In genomic region chr8:122343758-122344157, GRCm38 (mm10) we compare ENCODE assay signal across 7 mouse cellular contexts. TPM values are rescaled to one million over a fixed set of nuclear protein-coding genes. Genes with fewer than 3 reads are reported as not detected.
DNase-seq lines count a peak whose midpoint lies in the region; ATAC-seq and TF ChIP-seq lines count a peak whose summit lies in the region.

No protein-coding gene starts in this region.

- H3K27ac ChIP-seq in CH12.LX (ENCODE audit: insufficient read depth, low read depth), result no peak overlapping the region
- no peak overlapping the region for H3K27ac ChIP-seq in embryonic fibroblast, embryonic 13.5 days (ENCODE audit: insufficient read depth, low read length)
- no peak overlapping the region for H3K27ac ChIP-seq in hindbrain, embryonic 14.5 days
- peak overlapping the region; percentile 24; the same call in 1 of the 2 replicates for H3K27ac ChIP-seq in liver, embryonic 14.5 days
- no peak overlapping the region for H3K27ac ChIP-seq in stomach, embryonic 16.5 days (ENCODE audit: low read length)

- no peak overlapping the region for H3K9ac ChIP-seq in CH12.LX (ENCODE audit: insufficient read depth, low read depth)
- H3K9ac ChIP-seq in hindbrain, embryonic 14.5 days, result 0 out of 2 replicates have a peak overlapping the region, but pooled peaks have one; percentile 37
- H3K9ac ChIP-seq in liver, embryonic 14.5 days (replicated peaks), result peak overlapping the region; percentile 55
- peak overlapping the region; percentile 20 for H3K9ac ChIP-seq in stomach, embryonic 16.5 days (ENCODE audit: low read length)

- peaks cover 8 to 29% of the 10 kb centered on the region in 2 experiments for H3K4me1 ChIP-seq in CH12.LX (ENCODE audit: control insufficient read depth in 1 of 2, insufficient read depth in 2 of 2)
- peaks cover 17% of the 10 kb centered on the region for H3K4me1 ChIP-seq in embryonic fibroblast, embryonic 13.5 days (ENCODE audit: control insufficient read depth, insufficient read depth, low read length)
- peaks cover 20% of the 10 kb centered on the region for H3K4me1 ChIP-seq in hindbrain, embryonic 14.5 days (replicated peaks; ENCODE audit: control insufficient read depth, insufficient read depth, low read length)
- H3K4me1 ChIP-seq in liver, embryonic 14.5 days (replicated peaks; ENCODE audit: control insufficient read depth in 2 of 2, insufficient read depth in 2 of 2, low read length in 1 of 2), result peaks cover 38 to 54% of the 10 kb centered on the region in 2 experiments
- H3K4me1 ChIP-seq in stomach, embryonic 16.5 days (ENCODE audit: control insufficient read depth, insufficient read depth, low read length), result peaks cover 28% of the 10 kb centered on the region

- no peak overlapping the region for H3K4me3 ChIP-seq in C2C12 (ENCODE audit: insufficient read depth, poor library complexity, severe bottlenecking)
- peak overlapping the region in 1 of 3 experiments; percentile 25 for H3K4me3 ChIP-seq in CH12.LX (replicated peaks in 1 of 3; ENCODE audit: low read depth in 2 of 3, low read length in 2 of 3, poor library complexity in 1 of 3)
- H3K4me3 ChIP-seq in embryonic fibroblast, embryonic 13.5 days (ENCODE audit: insufficient read depth, low read length), result no peak overlapping the region
- H3K4me3 ChIP-seq in hindbrain, embryonic 14.5 days (replicated peaks; ENCODE audit: low read length), result 0 out of 2 replicates have a peak overlapping the region, but pooled peaks have one; percentile 1
- peak overlapping the region; percentile 26 to 41; a peak in 3 of 4 replicates for H3K4me3 ChIP-seq in liver, embryonic 14.5 days (ENCODE audit: insufficient read depth in 1 of 2, low read depth in 2 of 2, low read length in 2 of 2)
- peak overlapping the region; percentile 31 for H3K4me3 ChIP-seq in stomach, embryonic 16.5 days (replicated peaks; ENCODE audit: low read length)

- ATAC-seq in hindbrain, embryonic 14.5 days (ENCODE audit: low FRiP score), result no peak
- peak; percentile 47 for ATAC-seq in liver, embryonic 14.5 days (ENCODE audit: insufficient read depth)
- no peak for ATAC-seq in stomach, embryonic 16.5 days (ENCODE audit: insufficient read depth, low FRiP score)

- H3K79me3 ChIP-seq in C2C12 (ENCODE audit: low read depth), result no peaks in the 10 kb centered on the region

- 0% methylated on average over 14 of the region's 14 CpGs for WGBS in hindbrain, embryonic 14.5 days
- WGBS in liver, embryonic 14.5 days (ENCODE audit: insufficient replicate concordance), result under 1% methylated on average over 14 of the region's 14 CpGs
- WGBS in stomach, embryonic 16.5 days, result under 1% methylated on average over 14 of the region's 14 CpGs

- H3K36me3 ChIP-seq in C2C12 (ENCODE audit: control insufficient read depth, insufficient read depth), result no peaks in the 10 kb centered on the region
- peaks cover 0 to 10% of the 10 kb centered on the region in 2 experiments for H3K36me3 ChIP-seq in CH12.LX (replicated peaks in 1 of 2; ENCODE audit: control insufficient read depth in 1 of 2, insufficient read depth in 1 of 2, low read length in 1 of 2)
- no peaks in the 10 kb centered on the region for H3K36me3 ChIP-seq in hindbrain, embryonic 14.5 days (replicated peaks; ENCODE audit: control insufficient read depth, insufficient read depth)
- H3K36me3 ChIP-seq in liver, embryonic 14.5 days (replicated peaks; ENCODE audit: control insufficient read depth, insufficient read depth, low read depth), result peaks cover 4% of the 10 kb centered on the region
- no peaks in the 10 kb centered on the region for H3K36me3 ChIP-seq in stomach, embryonic 16.5 days (ENCODE audit: control insufficient read depth, insufficient read depth, low read length)

- no peak for TF ChIP-seq POLR2A in CH12.LX (IDR thresholded peaks at IDR 0.05; ENCODE audit: low read depth, low read length)
- TF ChIP-seq POLR2A in embryonic fibroblast, embryonic 13.5 days (IDR thresholded peaks at IDR 0.05; ENCODE audit: low read depth, low read length), result peak; percentile 51

- TF ChIP-seq EP300 in CH12.LX (IDR thresholded peaks at IDR 0.05; ENCODE audit: low read length), result no peak
- TF ChIP-seq EP300 in liver, embryonic 14.5 days (IDR thresholded peaks at IDR 0.05; ENCODE audit: low read depth), result no peak

- TF ChIP-seq CTCF in C2C12 (IDR thresholded peaks at IDR 0.05; ENCODE audit: control insufficient read depth, insufficient read depth, insufficient read length) (no peak), CH12.LX (conservative IDR thresholded peaks at IDR 0.05 in 1 of 2, IDR thresholded peaks at IDR 0.05 in 1 of 2; ENCODE audit: low read depth in 2 of 2, low read length in 2 of 2) (no peak)
- no peak for TF ChIP-seq CTCF in embryonic fibroblast, embryonic 13.5 days (IDR thresholded peaks at IDR 0.05; ENCODE audit: borderline replicate concordance, insufficient read depth, low read length)
- no peak for TF ChIP-seq CTCF in liver, embryonic 14.5 days (IDR thresholded peaks at IDR 0.05; ENCODE audit: low read depth)

- H3K27me3 ChIP-seq in C2C12 (ENCODE audit: control insufficient read depth, insufficient read depth, insufficient read length), result no peaks in the 10 kb centered on the region
- H3K27me3 ChIP-seq in CH12.LX (replicated peaks), result peaks cover 2% of the 10 kb centered on the region
- peaks cover 18% of the 10 kb centered on the region for H3K27me3 ChIP-seq in hindbrain, embryonic 14.5 days (ENCODE audit: control insufficient read depth, insufficient read depth, low read length)
- no peaks in the 10 kb centered on the region for H3K27me3 ChIP-seq in liver, embryonic 14.5 days (ENCODE audit: control insufficient read depth, insufficient read depth, low read length)
- no peaks in the 10 kb centered on the region for H3K27me3 ChIP-seq in stomach, embryonic 16.5 days (ENCODE audit: control insufficient read depth, insufficient read depth, low read length)

- H3K4me2 ChIP-seq in CH12.LX (ENCODE audit: insufficient read depth, low read depth, poor library complexity, severe bottlenecking), result peak overlapping the region; percentile 26; the same call in 1 of the 2 replicates
- H3K4me2 ChIP-seq in hindbrain, embryonic 14.5 days (replicated peaks), result peak overlapping the region; percentile 34
- H3K4me2 ChIP-seq in liver, embryonic 14.5 days (ENCODE audit: low read depth), result peak overlapping the region; percentile 73
- peak overlapping the region; percentile 60 for H3K4me2 ChIP-seq in stomach, embryonic 16.5 days (ENCODE audit: low read depth, low read length)

- no peaks in the 10 kb centered on the region for H3K79me2 ChIP-seq in C2C12 (ENCODE audit: control insufficient read depth, insufficient read depth)
- H3K79me2 ChIP-seq in CH12.LX (replicated peaks; ENCODE audit: control insufficient read depth, extremely low read depth, insufficient read depth, poor library complexity, severe bottlenecking), result no peaks in the 10 kb centered on the region

- peaks cover 2% of the 10 kb centered on the region for H3K9me3 ChIP-seq in CH12.LX (replicated peaks; ENCODE audit: low read length)
- no peaks in the 10 kb centered on the region for H3K9me3 ChIP-seq in hindbrain, embryonic 14.5 days (ENCODE audit: control insufficient read depth, low read length)
- H3K9me3 ChIP-seq in liver, embryonic 14.5 days (ENCODE audit: control insufficient read depth, low read length), result no peaks in the 10 kb centered on the region
- no peaks in the 10 kb centered on the region for H3K9me3 ChIP-seq in stomach, embryonic 16.5 days (replicated peaks; ENCODE audit: control insufficient read depth, low read length)

- DNase-seq in CH12.LX (ENCODE audit: extremely low read depth), result no peak
- DNase-seq in hindbrain, embryonic 14.5 days (ENCODE audit: low spot score), result no peak
- no peak for DNase-seq in liver, embryonic 14.5 days (ENCODE audit: low read depth in 3 of 3, low spot score in 3 of 3)
- DNase-seq in frontal cortex, postnatal 10 days (ENCODE audit: low spot score in 2 of 2), result no peak

- in situ Hi-C loops in CH12.LX (cut with MboI; ENCODE audit: low pct_ligation_motif_present, low pct_unique_long_range_greater_than_20kb, low sequenced_read_pairs), result no loop called here

- no peak for TF ChIP-seq RAD21 in CH12.LX (IDR thresholded peaks at IDR 0.05; ENCODE audit: low read depth, low read length)

- dilution Hi-C loops in CH12.LX (cut with MboI; ENCODE audit: extremely low pct_ligation_motif_present, extremely low pct_unique_long_range_greater_than_20kb, low sequenced_read_pairs), result no loop called here

- peak overlapping the region; percentile 53 for H3ac ChIP-seq in C2C12 (ENCODE audit: control insufficient read depth, insufficient read length, low read depth)

TF ChIP-seq in C2C12, 6 proteins besides CTCF, POLR2A, EP300 and RAD21 (continues in another document):
- TF ChIP-seq FOSL1 (IDR thresholded peaks at IDR 0.05; ENCODE audit: insufficient read depth, low read length, poor library complexity, severe bottlenecking), result no peak
- TF ChIP-seq MYOG (IDR thresholded peaks at IDR 0.05; ENCODE audit: control insufficient read depth, extremely low read depth, insufficient read length), result no peak

TF ChIP-seq in CH12.LX, 34 proteins besides CTCF, POLR2A, EP300 and RAD21 (continues in another document):
- no peak for TF ChIP-seq UBTF (IDR thresholded peaks at IDR 0.05; ENCODE audit: low read depth, low read length)
- no peak for TF ChIP-seq JUND (conservative IDR thresholded peaks at IDR 0.05; ENCODE audit: low read depth, low read length)
- no peak for TF ChIP-seq CHD2 (IDR thresholded peaks at IDR 0.05; ENCODE audit: low read length)
- TF ChIP-seq ZC3H11A (IDR thresholded peaks at IDR 0.05; ENCODE audit: low read depth, low read length), result no peak

RNA-seq across cellular contexts. Expression of gene Trhr2, which starts 16.8 kb away (rescaled TPM):
- polyA plus RNA-seq in C2C12 (2012; fragmentation: generic; extraction: Trizol) (0.07 TPM), CH12.LX (2012; ENCODE audit: insufficient read length, low read depth) (0.42 and 0.51 TPM in 2 replicates)
- total RNA-seq in CH12.LX (2012; rRNA removed) (0.25 and 0.46 TPM in 2 replicates), CH12.LX (2014; rRNA removed) (not detected in 2 replicates)
- not detected in 2 replicates for polyA plus RNA-seq in embryonic fibroblast, embryonic 13.5 days (2011; ENCODE audit: insufficient read length, low read depth, missing spikeins)
- polyA plus RNA-seq in hindbrain, embryonic 14.5 days (2014; fragmentation: Nextera tagmentation; extraction: Ambion mirVana), result 0.21 TPM in 1 of 2 replicates, not detected in the other
- polyA plus RNA-seq in liver, embryonic 14.5 days (2012; rRNA removed), result not detected in 2 replicates
- polyA plus RNA-seq in liver, embryonic 14.5 days (2014; fragmentation: Nextera tagmentation; extraction: Ambion mirVana), result not detected in 2 replicates
- not detected in 2 replicates for polyA plus RNA-seq in stomach, embryonic 16.5 days (2015; fragmentation: Nextera tagmentation; extraction: Ambion mirVana)

RNA-seq across cellular contexts. Expression of gene Zc3h18, which starts 32.7 kb away (rescaled TPM):
- polyA plus RNA-seq in C2C12 (2012; fragmentation: generic; extraction: Trizol) (43.5 TPM), CH12.LX (2012; ENCODE audit: insufficient read length, low read depth) (81.6 and 83.0 TPM in 2 replicates)
- total RNA-seq in CH12.LX (2012; rRNA removed) (58.5 and 66.0 TPM in 2 replicates), CH12.LX (2014; rRNA removed) (34.6 and 36.3 TPM in 2 replicates)
- polyA plus RNA-seq in embryonic fibroblast, embryonic 13.5 days (2011; ENCODE audit: insufficient read length, low read depth, missing spikeins), result 43.3 and 44.5 TPM in 2 replicates
- 22.9 and 23.4 TPM in 2 replicates for polyA plus RNA-seq in hindbrain, embryonic 14.5 days (2014; fragmentation: Nextera tagmentation; extraction: Ambion mirVana)
- 15.2 and 20.4 TPM in 2 replicates for polyA plus RNA-seq in liver, embryonic 14.5 days (2012; rRNA removed)
- polyA plus RNA-seq in liver, embryonic 14.5 days (2014; fragmentation: Nextera tagmentation; extraction: Ambion mirVana), result 12.8 and 16.7 TPM in 2 replicates
- 28.1 and 32.4 TPM in 2 replicates for polyA plus RNA-seq in stomach, embryonic 16.5 days (2015; fragmentation: Nextera tagmentation; extraction: Ambion mirVana)

Comparison
In these comparisons a context has a peak if more than half of its experiments do, and no peak if none do; other contexts are left out.
1. H3K4me3 ChIP-seq: peak in hindbrain, embryonic 14.5 days (single experiment), liver, embryonic 14.5 days (2 of 2) and stomach, embryonic 16.5 days (single experiment); none in C2C12 (single experiment) and embryonic fibroblast, embryonic 13.5 days (single experiment).
2. Peak in every context shown above with its lines, with median percentiles within 50 percentile points of each other: H3K4me2 ChIP-seq.